Mouse (Mus musculus) heart, embryonic 11.5 days (tissue): ENCODE measurements around the gene Wdr91. TPM values are rescaled to one million over a fixed set of nuclear protein-coding genes. Genes with fewer than 3 reads are reported as not detected.

Source experiments
- ATAC-seq: fragments of 200-750 bp; cut with Nextera tagmentation; replicated peaks from 2 replicates; pipeline ENCODE4 v1.8.0; 2017; ENCODE audit warnings: moderate library complexity; ENCODE audit not compliant: insufficient number of reproducible peaks, low FRiP score, low TSS enrichment
- H3K27ac ChIP-seq: fragments of 300-500 bp; sonication (generic); 2 replicates; pipeline ENCODE4 v1.5.1; 2014; ENCODE audit warnings: mild to moderate bottlenecking, low read depth, low read length
- H3K27me3 ChIP-seq: fragments of 300-500 bp; sonication (generic); 2 replicates; pipeline ENCODE4 v1.6.1; 2014; ENCODE audit warnings: mild to moderate bottlenecking, low read length, mixed read lengths; ENCODE audit not compliant: control insufficient read depth, insufficient read depth
- H3K36me3 ChIP-seq: fragments of 300-500 bp; sonication (generic); 2 replicates; pipeline ENCODE4 v1.6.1; 2014; ENCODE audit warnings: mild to moderate bottlenecking, low read length, moderate library complexity, mixed read lengths; ENCODE audit not compliant: control insufficient read depth, insufficient read depth
- H3K4me1 ChIP-seq: fragments of 300-500 bp; sonication (generic); 2 replicates; pipeline ENCODE4 v1.6.1; 2014; ENCODE audit warnings: low read length; ENCODE audit not compliant: control insufficient read depth, insufficient read depth
- H3K4me2 ChIP-seq: fragments of 300-500 bp; sonication (generic); 2 replicates; pipeline ENCODE4 v1.6.1; 2014; ENCODE audit warnings: mild to moderate bottlenecking, moderate library complexity
- H3K4me3 ChIP-seq: fragments of 300-500 bp; sonication (generic); 2 replicates; pipeline ENCODE4 v1.5.1; 2014; ENCODE audit warnings: low read depth, low read length
- H3K9ac ChIP-seq: fragments of 300-500 bp; sonication (generic); 2 replicates; pipeline ENCODE4 v1.6.1; 2014; ENCODE audit warnings: mild to moderate bottlenecking, low read depth, low read length, moderate library complexity
- H3K9me3 ChIP-seq: fragments of 300-500 bp; sonication (generic); replicated peaks from 2 replicates; pipeline ENCODE4 v1.6.1; 2016; ENCODE audit warnings: low read length; ENCODE audit not compliant: control insufficient read depth
- WGBS: fragments of 180-500 bp; shearing (Covaris S2); extraction: QIAGEN DNeasy Blood & Tissue Kit; methylation state at CpG from one replicate; pipeline ENCODE4 v1.1.7; 2014; ENCODE audit not compliant: insufficient replicate concordance; 5-methylcytosine and 5-hydroxymethylcytosine counted together
- polyA plus RNA-seq: library from polyadenylated mRNA; unstranded; fragments of >200 nt; fragmentation: Nextera tagmentation; extraction: Ambion mirVana; gene quantifications from 2 replicates; pipeline ENCODE4 v1.2.1, GENCODE M21; 2014

Wdr91 gene
- polyA plus RNA-seq, 1 experiment from 2014 or later = 12.4 TPM

GRCm38 (mm10) chr6:34874101-34874921 lies 36.4 kb downstream of the Wdr91 start:
- Histone ChIP-seq H3K4me3 (no peak overlapping the region; the same call in 1 of the 2 replicates), H3K4me1 (peaks cover 49% of the 10 kb centered on the region), H3K27me3 (no peaks in the 10 kb centered on the region), H3K36me3 (no peaks in the 10 kb centered on the region), H3K9ac (peak overlapping the region; percentile 60; the same call in 1 of the 2 replicates), H3K9me3 (no peaks in the 10 kb centered on the region), H3K27ac (peak overlapping the region; percentile 88), H3K4me2 (peak overlapping the region; percentile 78)
- 43% methylated on average over 21 of the region's 21 CpGs for WGBS
- no peak for ATAC-seq

GRCm38 (mm10) chr6:34872871-34873270 lies 37.8 kb downstream of the Wdr91 start:
- WGBS = 81% methylated on average over 10 of the region's 10 CpGs
- peaks cover 50% of the 10 kb centered on the region for H3K4me1 ChIP-seq
- no peak overlapping the region for H3K27ac ChIP-seq
- H3K9me3 ChIP-seq = no peaks in the 10 kb centered on the region
- H3K9ac ChIP-seq = no peak overlapping the region
- H3K36me3 ChIP-seq = no peaks in the 10 kb centered on the region
- no peaks in the 10 kb centered on the region for H3K27me3 ChIP-seq
- H3K4me2 ChIP-seq = no peak overlapping the region
- ATAC-seq = no peak
- no peak overlapping the region for H3K4me3 ChIP-seq

GRCm38 (mm10) chr6:34871929-34872328 lies 38.7 kb downstream of the Wdr91 start:
- Histone ChIP-seq H3K9me3 (no peaks in the 10 kb centered on the region), H3K4me3 (no peak overlapping the region), H3K36me3 (no peaks in the 10 kb centered on the region), H3K27me3 (no peaks in the 10 kb centered on the region), H3K4me1 (peaks cover 46% of the 10 kb centered on the region), H3K4me2 (no peak overlapping the region), H3K27ac (no peak overlapping the region), H3K9ac (no peak overlapping the region)
- 82% methylated on average over 7 of the region's 7 CpGs for WGBS
- ATAC-seq = no peak

GRCm38 (mm10) chr6:34870724-34871123 lies 40.0 kb downstream of the Wdr91 start:
- H3K4me1 ChIP-seq = peaks cover 34% of the 10 kb centered on the region
- WGBS = 79% methylated on average over 5 of the region's 5 CpGs
- no peak overlapping the region for H3K27ac ChIP-seq
- H3K4me3 ChIP-seq = no peak overlapping the region
- H3K9me3 ChIP-seq = no peaks in the 10 kb centered on the region
- ATAC-seq = no peak
- H3K27me3 ChIP-seq = no peaks in the 10 kb centered on the region
- no peaks in the 10 kb centered on the region for H3K36me3 ChIP-seq
- H3K9ac ChIP-seq = no peak overlapping the region
- no peak overlapping the region for H3K4me2 ChIP-seq

- 76% methylated on average over 5 of the region's 5 CpGs for WGBS
- H3K36me3 ChIP-seq = no peaks in the 10 kb centered on the region
- H3K9me3 ChIP-seq = no peaks in the 10 kb centered on the region
- ATAC-seq = no peak
- H3K9ac ChIP-seq = 0 out of 2 replicates have a peak overlapping the region, but pooled peaks have one; percentile 39
- H3K27me3 ChIP-seq = no peaks in the 10 kb centered on the region
- peaks cover 32% of the 10 kb centered on the region for H3K4me1 ChIP-seq
- no peak overlapping the region for H3K4me3 ChIP-seq
- H3K27ac ChIP-seq = peak overlapping the region; percentile 58
- no peak overlapping the region for H3K4me2 ChIP-seq
These were observed 40.5 kb downstream of the Wdr91 start for GRCm38 (mm10) chr6:34870136-34870535.

GRCm38 (mm10) chr6:34869225-34869915 lies 41.3 kb downstream of the Wdr91 start:
- Histone ChIP-seq H3K9ac (no peak overlapping the region), H3K36me3 (no peaks in the 10 kb centered on the region), H3K4me3 (no peak overlapping the region), H3K9me3 (no peaks in the 10 kb centered on the region), H3K4me1 (peaks cover 24% of the 10 kb centered on the region), H3K27ac (peak overlapping the region; percentile 58; the same call in 1 of the 2 replicates), H3K4me2 (peak overlapping the region; percentile 41), H3K27me3 (no peaks in the 10 kb centered on the region)
- WGBS = 41% methylated on average over 13 of the region's 13 CpGs
- ATAC-seq = peak; percentile 43; the same call in 1 of the 2 replicates

GRCm38 (mm10) chr6:34868507-34869217 lies 42.0 kb downstream of the Wdr91 start:
- Histone ChIP-seq H3K9me3 (no peaks in the 10 kb centered on the region), H3K4me3 (no peak overlapping the region), H3K4me1 (peaks cover 26% of the 10 kb centered on the region), H3K9ac (no peak overlapping the region), H3K36me3 (no peaks in the 10 kb centered on the region), H3K27me3 (no peaks in the 10 kb centered on the region), H3K27ac (no peak overlapping the region), H3K4me2 (peak overlapping the region; percentile 41; the same call in 1 of the 2 replicates)
- no peak for ATAC-seq
- WGBS = 70% methylated on average over 20 of the region's 20 CpGs

DNA sequence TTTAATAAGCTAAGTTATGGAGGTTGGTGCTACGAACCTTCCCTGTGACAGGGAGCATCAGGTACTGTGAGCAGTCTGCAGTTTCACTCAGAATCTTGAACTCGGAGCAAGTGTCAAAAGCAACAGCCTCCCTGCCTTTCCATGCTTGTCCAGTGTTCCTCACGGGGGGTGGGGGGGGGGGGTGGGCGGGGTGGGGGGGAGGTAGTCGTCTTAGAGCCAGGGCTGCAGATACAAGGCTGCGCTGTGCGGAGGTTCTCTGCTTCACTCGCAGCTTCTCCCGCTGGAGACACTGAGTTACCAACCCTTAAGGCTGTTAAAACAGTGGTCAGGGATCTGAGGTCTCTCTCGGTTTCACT lies 42.7 kb downstream of the Wdr91 start:
- Histone ChIP-seq H3K4me2 (no peak overlapping the region), H3K9me3 (no peaks in the 10 kb centered on the region), H3K9ac (no peak overlapping the region), H3K36me3 (no peaks in the 10 kb centered on the region), H3K4me3 (no peak overlapping the region), H3K4me1 (peaks cover 30% of the 10 kb centered on the region), H3K27ac (no peak overlapping the region), H3K27me3 (no peaks in the 10 kb centered on the region)
- no peak for ATAC-seq
- 65% methylated on average over 10 of the region's 10 CpGs for WGBS
